Mouse (Mus musculus): ENCODE measurements at regions not wholly inside any gene's neighbourhood (a gene's known extent, or its start where the extent isn't known, plus 50 kb on each side); places are given as distances from the start of the nearest gene placed in this dataset.

DNA sequence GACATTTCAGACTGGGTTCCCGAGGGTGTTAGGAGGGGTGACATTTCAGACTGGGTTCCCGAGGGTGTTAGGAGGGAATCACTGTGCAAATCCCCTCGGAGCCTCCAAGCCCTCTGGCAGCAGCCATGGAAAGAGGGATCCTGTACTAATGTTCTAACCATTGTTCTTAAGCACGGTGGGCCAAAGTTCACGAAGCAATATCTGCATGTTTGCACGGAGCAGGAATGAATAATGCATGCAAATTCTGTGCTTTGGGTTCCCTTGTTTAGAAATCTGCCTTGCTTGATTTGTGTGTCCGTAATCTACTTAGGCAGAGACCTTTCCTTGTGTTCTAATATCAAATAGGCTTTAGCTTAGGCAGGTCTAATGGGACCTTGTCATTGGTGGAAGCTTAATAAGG lies 55.9 kb upstream of the Zfp280d start:
- DNase-seq = no peak

DNA sequence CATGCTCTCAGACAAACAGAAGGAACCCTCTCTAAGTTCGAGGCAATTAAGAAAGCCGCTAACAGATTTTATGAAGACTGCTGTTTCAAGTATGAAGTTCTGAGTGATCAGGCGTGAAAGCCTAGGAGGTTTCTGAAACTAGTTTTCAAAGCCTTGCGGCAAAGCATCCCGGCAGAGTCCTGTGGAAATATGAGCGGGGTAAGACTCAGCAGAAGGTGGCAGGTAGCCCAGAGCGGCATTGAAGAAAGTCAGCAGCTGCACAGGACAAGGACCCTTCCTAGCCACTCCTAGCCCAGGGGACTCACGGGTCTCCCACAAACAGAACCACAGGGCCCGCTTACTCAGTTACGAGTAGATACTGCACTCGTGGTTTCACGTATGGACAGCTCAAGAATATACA lies 54.8 kb upstream of the Zfp280d start:
- no peak for DNase-seq

DNA sequence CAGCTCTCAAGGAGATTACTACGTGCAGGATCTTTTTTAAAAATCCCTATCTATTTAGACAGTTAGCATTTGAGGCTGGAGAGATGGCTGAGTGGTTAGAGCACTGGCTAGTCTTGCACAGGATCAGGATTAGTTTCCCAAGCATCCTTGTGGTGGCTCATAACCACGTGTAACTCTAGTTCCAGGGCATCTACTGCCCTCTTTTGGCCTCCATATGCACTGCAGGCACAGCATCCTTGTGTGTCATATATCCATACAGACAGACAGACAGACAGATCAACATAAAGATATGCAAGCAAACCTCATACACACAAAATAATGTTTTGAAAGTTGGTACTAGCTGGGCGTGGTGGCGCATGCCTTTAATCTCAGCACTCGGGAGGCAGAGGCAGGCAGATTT lies 53.3 kb upstream of the Zfp280d start:
- peak; percentile 16 to 26 for DNase-seq

Measured in thymus, postnatal 36 days (tissue).